Mouse (Mus musculus): ENCODE results near the gene Pnma5.

DNA sequence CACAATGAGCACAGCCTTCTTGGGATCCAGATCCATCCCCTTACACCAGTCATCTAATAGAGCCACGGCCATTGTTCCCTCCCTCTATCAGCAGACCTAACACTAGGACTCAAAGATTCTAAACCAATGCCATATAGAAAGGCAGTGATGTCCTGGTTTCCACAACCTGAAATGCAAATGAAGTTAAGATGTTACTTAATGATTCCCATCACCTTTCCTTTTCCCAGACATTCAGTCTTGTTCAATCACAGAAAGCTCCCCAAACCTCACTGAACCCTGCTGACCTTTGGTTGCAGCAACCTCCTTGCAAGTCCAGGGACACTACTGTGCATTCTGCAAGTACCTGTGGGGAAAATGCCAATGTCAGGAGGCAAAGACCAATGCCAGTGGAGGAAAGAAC is at the start of gene Pnma5:
- TF ChIP-seq CTCF (IDR thresholded peaks at IDR 0.05; ENCODE audit: borderline replicate concordance, insufficient read depth, low read length) (no peak), POLR2A (IDR thresholded peaks at IDR 0.05; ENCODE audit: low read depth, low read length) (no peak)

Data from embryonic fibroblast, embryonic 13.5 days (primary cell).